Mouse (Mus musculus) forebrain, embryonic 15.5 days (tissue): ENCODE results near the gene Prl2b1. TPM values are rescaled to one million over a fixed set of nuclear protein-coding genes. Genes with fewer than 3 reads are reported as not detected.
A peak's percentile ranks its signal among the peaks of the same experiment; 100 is the strongest.

Experiments used
- ATAC-seq: fragments of 200-750 bp; cut with Nextera tagmentation; replicated peaks from 2 replicates; pipeline ENCODE4 v1.8.0; 2017; ENCODE audit warnings: mild to moderate bottlenecking, moderate TSS enrichment, moderate library complexity
- H3K27ac ChIP-seq: fragments of 300-500 bp; sonication (generic); replicated peaks from 2 replicates; pipeline ENCODE4 v1.5.1; 2015; ENCODE audit warnings: mild to moderate bottlenecking, inconsistent platforms
- H3K27me3 ChIP-seq: fragments of 300-500 bp; sonication (generic); 2 replicates; pipeline ENCODE4 v1.6.1; 2015; ENCODE audit warnings: inconsistent platforms
- H3K36me3 ChIP-seq: fragments of 300-500 bp; sonication (generic); 2 replicates; pipeline ENCODE4 v1.6.1; 2015; ENCODE audit warnings: mild to moderate bottlenecking, inconsistent platforms
- H3K4me1 ChIP-seq: fragments of 300-500 bp; sonication (generic); 2 replicates; pipeline ENCODE4 v1.6.1; 2015; ENCODE audit warnings: inconsistent platforms
- H3K4me2 ChIP-seq: fragments of 300-500 bp; sonication (generic); replicated peaks from 2 replicates; pipeline ENCODE4 v1.6.1; 2015; ENCODE audit warnings: mild to moderate bottlenecking, inconsistent platforms
- H3K4me3 ChIP-seq: fragments of 300-500 bp; sonication (generic); 2 replicates; pipeline ENCODE4 v1.5.1; 2015; ENCODE audit warnings: mild to moderate bottlenecking, inconsistent platforms
- H3K9ac ChIP-seq: fragments of 300-500 bp; sonication (generic); replicated peaks from 2 replicates; pipeline ENCODE4 v1.6.1; 2015; ENCODE audit warnings: mild to moderate bottlenecking, inconsistent platforms
- H3K9me3 ChIP-seq: fragments of 300-500 bp; sonication (generic); 2 replicates; pipeline ENCODE4 v1.6.1; 2016; ENCODE audit warnings: inconsistent platforms
- WGBS: fragments of 180-500 bp; shearing (Covaris S2); methylation state at CpG from one replicate; pipeline ENCODE4 v1.1.7; 2015; ENCODE audit warnings: mixed read lengths; 5-methylcytosine and 5-hydroxymethylcytosine counted together
- polyA plus RNA-seq: library from polyadenylated mRNA; unstranded; fragments of >200 nt; fragmentation: Nextera tagmentation; extraction: Ambion mirVana; gene quantifications from 2 replicates; pipeline ENCODE4 v1.2.1, GENCODE M21; 2015

Gene Prl2b1
- not detected in 2 replicates for polyA plus RNA-seq

- Histone ChIP-seq H3K27me3 (no peaks in the 10 kb centered on the region), H3K36me3 (no peaks in the 10 kb centered on the region), H3K4me2 (no peak within 1 kb of the TSS), H3K9ac (no peak within 1 kb of the TSS), H3K27ac (no peak within 1 kb of the TSS), H3K9me3 (no peaks in the 10 kb centered on the region), H3K4me1 (no peaks in the 10 kb centered on the region), H3K4me3 (no peak within 1 kb of the TSS)
- no peak for ATAC-seq
- 93% methylated on average over 6 of the region's 6 CpGs for WGBS
These were observed at the start of gene Prl2b1 for GRCm38 (mm10) chr13:27390746-27391145. Gene Prl2b1, minus strand, starts transcription at chr13:27390846.

DNA sequence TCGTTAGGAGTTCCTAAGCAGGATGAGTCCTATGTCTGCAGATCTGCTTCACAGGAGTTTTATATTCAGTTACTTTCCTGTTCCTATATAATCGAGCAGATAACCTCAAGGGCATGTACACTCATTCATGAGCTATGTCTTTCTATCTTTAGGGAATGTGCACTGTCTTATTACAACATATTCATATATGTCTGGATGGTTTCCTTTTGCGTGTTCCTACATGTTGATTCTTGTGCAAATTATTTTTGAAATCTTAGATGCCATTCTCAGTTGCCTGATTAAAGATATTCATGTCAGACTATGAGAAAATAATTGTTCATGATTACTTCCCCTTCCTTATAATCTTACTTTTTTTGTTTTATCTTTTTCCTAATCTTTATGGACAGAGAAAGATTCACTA is 47.9 kb upstream of the Prl2b1 start, which contains the start of gene Prl8a6:
Gene Prl8a6 (minus strand): TSS at position 101 of the 400 bp plus-strand sequence.
- no peak within 1 kb of the TSS for H3K9ac ChIP-seq
- 84% methylated on average over 3 of the region's 3 CpGs for WGBS
- no peaks in the 10 kb centered on the region for H3K4me1 ChIP-seq
- no peak within 1 kb of the TSS for H3K4me2 ChIP-seq
- no peak for ATAC-seq
- H3K27ac ChIP-seq: no peak within 1 kb of the TSS
- H3K4me3 ChIP-seq: no peak within 1 kb of the TSS
- no peaks in the 10 kb centered on the region for H3K27me3 ChIP-seq
- no peaks in the 10 kb centered on the region for H3K36me3 ChIP-seq
- no peaks in the 10 kb centered on the region for H3K9me3 ChIP-seq

DNA sequence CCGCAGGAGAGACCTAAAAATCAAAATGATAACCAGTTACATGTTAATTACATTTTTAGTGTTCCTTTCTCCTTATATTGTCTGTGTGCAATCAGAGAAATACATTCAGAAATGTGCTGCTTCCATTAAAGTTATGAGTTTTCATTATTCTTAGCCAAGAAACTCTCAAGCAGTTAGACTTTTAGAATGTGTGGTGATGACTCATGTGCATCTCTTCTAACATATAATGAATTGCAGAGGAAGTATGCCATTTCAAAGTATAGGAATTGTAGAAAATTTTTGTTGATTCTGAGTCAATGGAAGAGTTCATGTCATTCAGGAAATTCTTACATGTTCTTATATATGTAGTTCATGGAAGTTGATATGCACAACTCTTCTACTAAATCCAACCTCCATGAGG is 42.5 kb upstream of the Prl2b1 start:
- no peaks in the 10 kb centered on the region for H3K36me3 ChIP-seq
- H3K27ac ChIP-seq: no peak overlapping the region
- H3K4me2 ChIP-seq: no peak overlapping the region
- 89% methylated on average over 1 of the region's 1 CpGs for WGBS
- ATAC-seq: no peak
- no peak overlapping the region for H3K4me3 ChIP-seq
- H3K4me1 ChIP-seq: no peaks in the 10 kb centered on the region
- H3K9ac ChIP-seq: no peak overlapping the region
- H3K27me3 ChIP-seq: no peaks in the 10 kb centered on the region
- no peaks in the 10 kb centered on the region for H3K9me3 ChIP-seq

GRCm38 (mm10) chr13:27413640-27414039 is 23.0 kb upstream of the Prl2b1 start:
- Histone ChIP-seq H3K27ac (no peak overlapping the region), H3K9me3 (no peaks in the 10 kb centered on the region), H3K27me3 (no peaks in the 10 kb centered on the region), H3K4me1 (no peaks in the 10 kb centered on the region), H3K9ac (no peak overlapping the region), H3K4me3 (no peak overlapping the region), H3K36me3 (no peaks in the 10 kb centered on the region), H3K4me2 (no peak overlapping the region)
- no peak for ATAC-seq

DNA sequence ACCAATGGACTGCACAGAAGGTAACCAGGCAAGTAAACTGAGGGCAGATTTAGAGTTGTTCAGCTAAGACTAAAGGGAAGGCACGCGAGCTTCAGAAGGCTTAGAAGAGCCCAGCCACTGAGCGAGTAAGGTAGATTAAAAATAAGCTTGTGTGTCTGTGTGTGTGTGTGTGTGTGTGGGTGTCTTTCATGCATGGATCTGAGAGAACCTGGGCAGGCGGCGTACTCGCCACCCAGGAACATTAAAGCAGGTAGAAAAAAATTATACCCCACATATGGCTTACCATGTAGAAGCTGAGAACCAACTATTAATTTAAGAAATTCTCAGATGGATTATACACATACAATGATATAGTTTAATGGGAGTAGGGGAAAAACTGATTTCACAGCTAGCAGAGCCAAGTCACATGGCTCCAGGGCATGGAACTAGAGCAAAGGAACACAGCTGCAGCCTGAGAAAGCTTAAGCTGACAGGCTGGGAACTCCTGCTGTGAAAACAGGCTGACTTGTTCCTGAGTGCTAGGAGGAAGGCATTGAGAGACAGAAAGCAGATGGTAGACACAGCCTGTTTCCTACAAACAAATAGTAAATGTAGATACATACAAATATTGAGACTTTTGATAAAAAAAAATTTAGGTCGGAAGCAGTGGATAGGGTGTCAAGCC is 8.5 kb upstream of the Prl2b1 start:
- Histone ChIP-seq H3K4me1 (no peaks in the 10 kb centered on the region), H3K9ac (no peak overlapping the region), H3K27ac (no peak overlapping the region), H3K9me3 (no peaks in the 10 kb centered on the region), H3K4me3 (no peak overlapping the region), H3K27me3 (no peaks in the 10 kb centered on the region), H3K4me2 (no peak overlapping the region), H3K36me3 (no peaks in the 10 kb centered on the region)
- WGBS: 72% methylated on average over 7 of the region's 7 CpGs
- peak; percentile 86 for ATAC-seq

GRCm38 (mm10) chr13:27345373-27345772 is 45.3 kb downstream of the Prl2b1 start, which contains the start of gene Prl8a2:
Gene Prl8a2, plus strand, starts transcription at chr13:27345673.
- Histone ChIP-seq H3K9ac (no peak within 1 kb of the TSS), H3K9me3 (no peaks in the 10 kb centered on the region), H3K27me3 (no peaks in the 10 kb centered on the region), H3K4me3 (no peak within 1 kb of the TSS), H3K4me1 (no peaks in the 10 kb centered on the region), H3K36me3 (no peaks in the 10 kb centered on the region), H3K27ac (no peak within 1 kb of the TSS), H3K4me2 (no peak within 1 kb of the TSS)
- ATAC-seq: no peak
- 88% methylated on average over 2 of the region's 2 CpGs for WGBS

GRCm38 (mm10) chr13:27342733-27343275 is 47.8 kb downstream of the Prl2b1 start:
- H3K36me3 ChIP-seq: no peaks in the 10 kb centered on the region
- H3K9me3 ChIP-seq: no peaks in the 10 kb centered on the region
- no peak overlapping the region for H3K27ac ChIP-seq
- WGBS: 53% methylated on average over 3 of the region's 3 CpGs
- no peak overlapping the region for H3K9ac ChIP-seq
- ATAC-seq: no peak
- H3K27me3 ChIP-seq: no peaks in the 10 kb centered on the region
- H3K4me1 ChIP-seq: no peaks in the 10 kb centered on the region
- H3K4me3 ChIP-seq: no peak overlapping the region
- H3K4me2 ChIP-seq: no peak overlapping the region

- Histone ChIP-seq H3K4me3 (no peak overlapping the region), H3K36me3 (no peaks in the 10 kb centered on the region), H3K27ac (no peak overlapping the region), H3K4me2 (no peak overlapping the region), H3K9ac (no peak overlapping the region), H3K4me1 (no peaks in the 10 kb centered on the region), H3K9me3 (no peaks in the 10 kb centered on the region), H3K27me3 (no peaks in the 10 kb centered on the region)
- WGBS: 11% methylated on average over 1 of the region's 1 CpGs
- ATAC-seq: peak; percentile 69; the same call in 1 of the 2 replicates
These were observed 55.7 kb downstream of the Prl2b1 start for GRCm38 (mm10) chr13:27334989-27335388.

Other genes with a start within 250 kb of the Prl2b1 start
- not detected in 2 replicates for gene Prl3d3, start 234.1 kb downstream of the Prl2b1 start, polyA plus RNA-seq
- not detected in 2 replicates for gene Prl3c1, start 194.2 kb downstream of the Prl2b1 start, polyA plus RNA-seq
- not detected in 2 replicates for gene Prl3b1, start 149.0 kb downstream of the Prl2b1 start, polyA plus RNA-seq
- not detected in 2 replicates for gene Prl3a1, start 131.4 kb downstream of the Prl2b1 start, polyA plus RNA-seq
- not detected in 2 replicates for gene Prl6a1, start 78.2 kb downstream of the Prl2b1 start, polyA plus RNA-seq
- gene Prl8a2, start 45.2 kb downstream of the Prl2b1 start, polyA plus RNA-seq: not detected in 2 replicates
- gene Prl8a6, start 47.8 kb upstream of the Prl2b1 start, polyA plus RNA-seq: not detected in 2 replicates
- gene Prl8a8, start 122.4 kb upstream of the Prl2b1 start, polyA plus RNA-seq: not detected in 2 replicates
- gene Prl8a9, start 173.8 kb upstream of the Prl2b1 start, polyA plus RNA-seq: not detected in 2 replicates
- not detected in 2 replicates for gene Prl8a1, start 191.3 kb upstream of the Prl2b1 start, polyA plus RNA-seq
- gene Prl7b1, start 219.7 kb upstream of the Prl2b1 start, polyA plus RNA-seq: not detected in 2 replicates